Comparison of ENCODE assay signal across 26 mouse cellular contexts in genomic region chr1:85887221-85887620, GRCm38 (mm10). TPM values are rescaled to one million over a fixed set of nuclear protein-coding genes. Genes with fewer than 3 reads are reported as not detected.
DNase-seq lines count a peak whose midpoint lies in the region; ATAC-seq and TF ChIP-seq lines count a peak whose summit lies in the region.
"Had no signal": no experiment of that assay in that cellular context is flagged by ENCODE, and none has a peak within 500 bp of the region (broad histone marks: within the 10 kb centered on the region; RNA-seq: fewer than 3 reads in every experiment).

No protein-coding gene starts in this region.

- H3K27ac ChIP-seq in CH12.LX (ENCODE audit: insufficient read depth, low read depth): no peak overlapping the region
- no peak overlapping the region for H3K27ac ChIP-seq in hindbrain, embryonic 16.5 days (ENCODE audit: low read depth, low read length)

- dilution Hi-C loops in CH12.LX (cut with MboI; ENCODE audit: extremely low pct_ligation_motif_present, extremely low pct_unique_long_range_greater_than_20kb, low sequenced_read_pairs): no loop called here

- no peaks in the 10 kb centered on the region for H3K36me3 ChIP-seq in CH12.LX (replicated peaks in 1 of 2; ENCODE audit: control insufficient read depth in 1 of 2, insufficient read depth in 1 of 2, low read length in 1 of 2)
- no peaks in the 10 kb centered on the region for H3K36me3 ChIP-seq in hindbrain, embryonic 16.5 days (ENCODE audit: control insufficient read depth, insufficient read depth, low read length)
- H3K36me3 ChIP-seq: G1E had no signal

- H3K9ac ChIP-seq in CH12.LX (ENCODE audit: insufficient read depth, low read depth): no peak overlapping the region
- H3K9ac ChIP-seq in hindbrain, embryonic 16.5 days (ENCODE audit: low read depth, low read length): no peak overlapping the region

- peak; percentile 41 for ATAC-seq in CD4-positive, CD25-positive, alpha-beta regulatory T cell, adult 4 months
- ATAC-seq in hindbrain, embryonic 16.5 days: no peak
- no peak for ATAC-seq in activated CD4-positive, CD25-positive, alpha-beta regulatory T cell, adult 4 months
- no peak for ATAC-seq in megakaryocyte progenitor cell, adult 5-6 weeks (replicated peaks; ENCODE audit: poor library complexity)
- ATAC-seq: Patski had no signal

- H3K79me2 ChIP-seq in CH12.LX (replicated peaks; ENCODE audit: control insufficient read depth, extremely low read depth, insufficient read depth, poor library complexity, severe bottlenecking): no peaks in the 10 kb centered on the region

- no peak for TF ChIP-seq POLR2A in CH12.LX (IDR thresholded peaks at IDR 0.05; ENCODE audit: low read depth, low read length)

- H3K4me3 ChIP-seq in CH12.LX (replicated peaks in 1 of 3; ENCODE audit: low read depth in 2 of 3, low read length in 2 of 3, poor library complexity in 1 of 3): no peak overlapping the region
- no peak overlapping the region for H3K4me3 ChIP-seq in hindbrain, embryonic 16.5 days (ENCODE audit: low read length)

- DNase-seq in CH12.LX (ENCODE audit: extremely low read depth) (no peak), ES-CJ7 (ENCODE audit: low read depth, low spot score) (peak; percentile 30)
- DNase-seq in induced T-regulatory cell, adult 2 months (ENCODE audit: low read depth): peak; percentile 68
- no peak for DNase-seq in gastrocnemius, postnatal 14 days
- DNase-seq: adrenal gland, adult 2 months; adrenal gland, adult 8-10 months; adrenal gland, postnatal 10 days; adrenal gland, postnatal 14 days; adrenal gland, postnatal 25 days; adrenal gland, postnatal 36 days; B cell, adult 2 months; cerebellum, adult 11 months; cerebellum, adult 11-12 months; cerebellum, adult 18-20 months; cerebellum, adult 2 months; cerebellum, adult 8-10 months; cerebellum, adult 9-10 months had no signal

- no peaks in the 10 kb centered on the region for H3K27me3 ChIP-seq in CH12.LX (replicated peaks)
- no peaks in the 10 kb centered on the region for H3K27me3 ChIP-seq in hindbrain, embryonic 16.5 days (replicated peaks; ENCODE audit: control insufficient read depth, insufficient read depth, low read length)

- peak overlapping the region; percentile 24; the same call in 1 of the 2 replicates for H3K4me2 ChIP-seq in CH12.LX (ENCODE audit: insufficient read depth, low read depth, poor library complexity, severe bottlenecking)
- H3K4me2 ChIP-seq in hindbrain, embryonic 16.5 days (ENCODE audit: low read length): no peak overlapping the region

- H3K9me3 ChIP-seq in CH12.LX (replicated peaks; ENCODE audit: low read length): no peaks in the 10 kb centered on the region
- no peaks in the 10 kb centered on the region for H3K9me3 ChIP-seq in hindbrain, embryonic 16.5 days (ENCODE audit: control insufficient read depth, low read length)
- H3K9me3 ChIP-seq: G1E had no signal

- intact Hi-C loops in gastrocnemius, postnatal 14 days (cut with DNase I; ENCODE audit: low total_unique reads): no loop called here

- TF ChIP-seq CTCF in CH12.LX (conservative IDR thresholded peaks at IDR 0.05 in 1 of 2, IDR thresholded peaks at IDR 0.05 in 1 of 2; ENCODE audit: low read depth in 2 of 2, low read length in 2 of 2): no peak

- 90% methylated on average over 7 of the region's 7 CpGs for WGBS in hindbrain, embryonic 16.5 days

- TF ChIP-seq EP300 in CH12.LX (IDR thresholded peaks at IDR 0.05; ENCODE audit: low read length): no peak; the same call in 1 of the 2 replicates

- peaks cover 7 to 18% of the 10 kb centered on the region in 2 experiments for H3K4me1 ChIP-seq in CH12.LX (ENCODE audit: control insufficient read depth in 1 of 2, insufficient read depth in 2 of 2)
- H3K4me1 ChIP-seq in hindbrain, embryonic 16.5 days (ENCODE audit: control insufficient read depth, insufficient read depth, low read depth, low read length): no peaks in the 10 kb centered on the region

- in situ Hi-C loops in CH12.LX (cut with MboI; ENCODE audit: low pct_ligation_motif_present, low pct_unique_long_range_greater_than_20kb, low sequenced_read_pairs): no loop called here

- no peak for TF ChIP-seq RAD21 in CH12.LX (IDR thresholded peaks at IDR 0.05; ENCODE audit: low read depth, low read length)

TF ChIP-seq in CH12.LX, 34 proteins besides CTCF, POLR2A, EP300 and RAD21:
- no peak for TF ChIP-seq KAT2A (IDR thresholded peaks at IDR 0.05; ENCODE audit: insufficient replicate concordance, low read length)
- no peak for TF ChIP-seq MXI1 (IDR thresholded peaks at IDR 0.05; ENCODE audit: low read depth, low read length)
- no peak for TF ChIP-seq MEF2A (IDR thresholded peaks at IDR 0.05; ENCODE audit: borderline replicate concordance, low read depth, low read length)
- no peak for TF ChIP-seq RCOR1 (conservative IDR thresholded peaks at IDR 0.05; ENCODE audit: low read depth, low read length)
- TF ChIP-seq MAZ (IDR thresholded peaks at IDR 0.05; ENCODE audit: low read depth, low read length): no peak
- peak; percentile 54; the same call in 1 of the 2 replicates for TF ChIP-seq IRF4 (IDR thresholded peaks at IDR 0.05; ENCODE audit: low read depth, low read length)
- TF ChIP-seq CHD2 (IDR thresholded peaks at IDR 0.05; ENCODE audit: low read length): no peak
- no peak for TF ChIP-seq MAFK (IDR thresholded peaks at IDR 0.05; ENCODE audit: insufficient replicate concordance, low read length)
- TF ChIP-seq MYC (IDR thresholded peaks at IDR 0.05; ENCODE audit: low read depth, low read length): 0 out of 2 replicates have a peak, but pooled peaks have one; percentile 9
- no peak for TF ChIP-seq ETS1 (conservative IDR thresholded peaks at IDR 0.05; ENCODE audit: low read depth, low read length)
- TF ChIP-seq BHLHE40 (IDR thresholded peaks at IDR 0.05; ENCODE audit: low read depth, low read length): no peak

RNA-seq across cellular contexts. Expression of gene Itm2c, which starts 6.9 kb away (rescaled TPM):
- 100 to 1,000 TPM; 106 to 170 TPM for polyA plus RNA-seq in CD4-positive, CD25-positive, alpha-beta regulatory T cell, adult 4 months (2017; shearing (Covaris generic))
- total RNA-seq in CH12.LX (2012; rRNA removed) (83.3 and 107 TPM in 2 replicates), CH12.LX (2014; rRNA removed) (87.9 and 96.2 TPM in 2 replicates)
- 72.1 and 76.6 TPM in 2 replicates for polyA plus RNA-seq in CH12.LX (2012; ENCODE audit: insufficient read length, low read depth)
- 223 and 225 TPM in 2 replicates for polyA plus RNA-seq in hindbrain, embryonic 16.5 days (2015; fragmentation: Nextera tagmentation; extraction: Ambion mirVana)
- polyA plus RNA-seq in activated CD4-positive, CD25-positive, alpha-beta regulatory T cell, adult 4 months (2017; shearing (Covaris generic)): 100 to 1,000 TPM in 1 of 2 experiments, 10 to 100 TPM in 1; 75.8 to 126 TPM
- total RNA-seq in gastrocnemius, postnatal 14 days (2021): 10 to 100 TPM; 48.7 to 50.4 TPM
- 28.7 and 33.0 TPM in 2 replicates for total RNA-seq in megakaryocyte progenitor cell, adult 5-6 weeks (2015)
- 71.1 and 71.3 TPM in 2 replicates for total RNA-seq in megakaryocyte progenitor cell, adult 5-6 weeks (2017)

RNA-seq across cellular contexts. Expression of gene 4933407L21Rik, which starts 41.1 kb away (rescaled TPM):
- 1 to 10 TPM in 1 of 2 experiments, under 1 TPM in 1; 0.47 to 1.0 TPM for polyA plus RNA-seq in CD4-positive, CD25-positive, alpha-beta regulatory T cell, adult 4 months (2017; shearing (Covaris generic))
- total RNA-seq in CH12.LX (2012; rRNA removed) (0.08 and 0.17 TPM in 2 replicates), CH12.LX (2014; rRNA removed) (0.19 and 0.36 TPM in 2 replicates)
- 0.31 and 0.71 TPM in 2 replicates for polyA plus RNA-seq in CH12.LX (2012; ENCODE audit: insufficient read length, low read depth)
- polyA plus RNA-seq in hindbrain, embryonic 16.5 days (2015; fragmentation: Nextera tagmentation; extraction: Ambion mirVana): 7.5 and 9.5 TPM in 2 replicates
- 1 to 10 TPM in 1 of 2 experiments, under 1 TPM in 1; 0.51 to 1.5 TPM for polyA plus RNA-seq in activated CD4-positive, CD25-positive, alpha-beta regulatory T cell, adult 4 months (2017; shearing (Covaris generic))
- total RNA-seq in gastrocnemius, postnatal 14 days (2021): under 1 TPM; 0.31 to 0.33 TPM
- 0.07 TPM in 1 of 2 replicates, not detected in the other for total RNA-seq in megakaryocyte progenitor cell, adult 5-6 weeks (2015)
- total RNA-seq in megakaryocyte progenitor cell, adult 5-6 weeks (2017): not detected in 2 replicates
- total RNA-seq: adrenal gland, adult 18-20 months; adrenal gland, postnatal 36 days; MEL had no signal
- polyA plus RNA-seq: adrenal gland, adult 2 months; C2C12; G1E had no signal

Comparison
In these comparisons a context has a peak if more than half of its experiments do, and no peak if none do; other contexts are left out.
1. DNase-seq: peak in ES-CJ7 (single experiment) and induced T-regulatory cell, adult 2 months (single experiment); none in CH12.LX (single experiment) and gastrocnemius, postnatal 14 days (single experiment).